Mouse (Mus musculus) stomach, postnatal 0 days (tissue): ENCODE data around the gene Colq. TPM values are rescaled to one million over a fixed set of nuclear protein-coding genes. Genes with fewer than 3 reads are reported as not detected.

Source experiments
- ATAC-seq: fragments of 200-750 bp; cut with Nextera tagmentation; 2 replicates; pipeline ENCODE4 v1.8.0; 2017; ENCODE audit not compliant: low FRiP score, low TSS enrichment
- DNase-seq: peaks from one replicate; pipeline ENCODE4 v3.0.0-alpha.2; 2016; ENCODE audit warnings: low spot score
- H3K27ac ChIP-seq: fragments of 300-500 bp; sonication (generic); replicated peaks from 2 replicates; pipeline ENCODE4 v1.5.1; 2014; ENCODE audit warnings: mild to moderate bottlenecking, control low read depth
- H3K27me3 ChIP-seq: fragments of 300-500 bp; sonication (generic); 2 replicates; pipeline ENCODE4 v1.6.1; 2014; ENCODE audit warnings: low read length; ENCODE audit not compliant: control insufficient read depth, insufficient read depth
- H3K36me3 ChIP-seq: fragments of 300-500 bp; sonication (generic); 2 replicates; pipeline ENCODE4 v1.6.1; 2014; ENCODE audit warnings: low read length, mixed read lengths; ENCODE audit not compliant: control insufficient read depth, insufficient read depth
- H3K4me1 ChIP-seq: fragments of 300-500 bp; sonication (generic); replicated peaks from 2 replicates; pipeline ENCODE4 v1.6.1; 2014; ENCODE audit warnings: antibody characterized with exemption; ENCODE audit not compliant: control insufficient read depth, insufficient read depth
- H3K4me2 ChIP-seq: fragments of 300-500 bp; sonication (generic); replicated peaks from 2 replicates; pipeline ENCODE4 v1.6.1; 2014; ENCODE audit warnings: low read depth, mild to moderate bottlenecking, control low read depth, moderate library complexity
- H3K4me3 ChIP-seq: fragments of 300-500 bp; sonication (generic); 2 replicates; pipeline ENCODE4 v1.5.1; 2014; ENCODE audit warnings: low read depth, low read length, control low read depth
- H3K9ac ChIP-seq: fragments of 300-500 bp; sonication (generic); 2 replicates; pipeline ENCODE4 v1.6.1; 2014; ENCODE audit warnings: mild to moderate bottlenecking, low read length, control low read depth, mixed read lengths
- H3K9me3 ChIP-seq: fragments of 300-500 bp; sonication (generic); 2 replicates; pipeline ENCODE4 v1.6.1; 2016; ENCODE audit warnings: low read length; ENCODE audit not compliant: control insufficient read depth
- CTCF ChIP-seq: IDR thresholded peaks from 2 replicates; pipeline ENCODE4 v1.5.1; 2016; ENCODE audit warnings: antibody characterized with exemption, low read depth, mild to moderate bottlenecking, moderate library complexity
- EP300 ChIP-seq: optimal IDR thresholded peaks from 2 replicates; pipeline ENCODE3; 2016; ENCODE audit warnings: antibody characterized with exemption
- WGBS: fragments of 180-500 bp; shearing (Covaris S2); extraction: QIAGEN DNeasy Blood & Tissue Kit; methylation state at CpG from one replicate; pipeline ENCODE4 v1.1.7; 2014; 5-methylcytosine and 5-hydroxymethylcytosine counted together
- polyA plus RNA-seq: library from polyadenylated mRNA; unstranded; fragments of >200 nt; fragmentation: Nextera tagmentation; extraction: Ambion mirVana; gene quantifications from 2 replicates; pipeline ENCODE4 v1.2.1, GENCODE M21; 2015

Colq gene
- polyA plus RNA-seq, 1 experiment from 2014 or later, result 0.91 TPM

- under 1% methylated on average over 49 of the region's 49 CpGs for WGBS
- ATAC-seq (peak; percentile 95), DNase-seq (peak; percentile 94)
- Histone ChIP-seq H3K4me1 (peaks cover 7% of the 10 kb centered on the region; the same call in 1 of the 2 replicates), H3K9me3 (no peaks in the 10 kb centered on the region), H3K27me3 (no peaks in the 10 kb centered on the region), H3K9ac (peak within 1 kb of the TSS; percentile 93), H3K36me3 (peaks cover 4% of the 10 kb centered on the region; the same call in 1 of the 2 replicates), H3K4me2 (peak within 1 kb of the TSS; percentile 86), H3K27ac (peak within 1 kb of the TSS; percentile 93), H3K4me3 (peak within 1 kb of the TSS; percentile 86)
- peak; percentile 27; the same call in 1 of the 2 replicates for TF ChIP-seq CTCF
- no peak for TF ChIP-seq EP300
Measured at GRCm38 (mm10) chr14:31494975-31495455, 96.1 kb downstream of the Colq start, which contains the start of gene Mettl6. Gene Mettl6, minus strand, starts transcription at chr14:31495040.

GRCm38 (mm10) chr14:31494349-31494974 is 96.7 kb downstream of the Colq start, which contains the start of gene Eaf1:
Gene Eaf1, plus strand, starts transcription at chr14:31494399.
- Histone ChIP-seq H3K27ac (peak within 1 kb of the TSS; percentile 93), H3K36me3 (0 out of 2 replicates have a peak, but pooled peaks cover under 1% of the 10 kb centered on the region), H3K4me2 (peak within 1 kb of the TSS; percentile 86), H3K27me3 (no peaks in the 10 kb centered on the region), H3K9me3 (no peaks in the 10 kb centered on the region), H3K9ac (peak within 1 kb of the TSS; percentile 93), H3K4me3 (peak within 1 kb of the TSS; percentile 86), H3K4me1 (peaks cover 7% of the 10 kb centered on the region; the same call in 1 of the 2 replicates)
- ATAC-seq (peak; percentile 58), DNase-seq (peak; percentile 69)
- under 1% methylated on average over 37 of the region's 37 CpGs for WGBS
- TF ChIP-seq CTCF (no peak), EP300 (no peak)

- H3K9ac ChIP-seq, result peak overlapping the region; percentile 93
- H3K4me2 ChIP-seq, result peak overlapping the region; percentile 86
- H3K4me1 ChIP-seq, result peaks cover 7% of the 10 kb centered on the region; the same call in 1 of the 2 replicates
- H3K27ac ChIP-seq, result no peak overlapping the region
- no peak for ATAC-seq
- H3K36me3 ChIP-seq, result peaks cover 4% of the 10 kb centered on the region; the same call in 1 of the 2 replicates
- 30% methylated on average over 9 of the region's 9 CpGs for WGBS
- H3K4me3 ChIP-seq, result peak overlapping the region; percentile 86
- H3K27me3 ChIP-seq, result no peaks in the 10 kb centered on the region
- H3K9me3 ChIP-seq, result no peaks in the 10 kb centered on the region
- no peak for TF ChIP-seq EP300
- no peak for TF ChIP-seq CTCF
- DNase-seq, result no peak
Measured at GRCm38 (mm10) chr14:31493901-31494300, 97.2 kb downstream of the Colq start.

GRCm38 (mm10) chr14:31488055-31488454 is 103.1 kb downstream of the Colq start:
- DNase-seq (no peak), ATAC-seq (no peak)
- WGBS, result 85% methylated on average over 6 of the region's 6 CpGs
- Histone ChIP-seq H3K9me3 (no peaks in the 10 kb centered on the region), H3K36me3 (peaks cover 31% of the 10 kb centered on the region), H3K4me2 (no peak overlapping the region), H3K27ac (no peak overlapping the region), H3K9ac (no peak overlapping the region), H3K27me3 (no peaks in the 10 kb centered on the region), H3K4me3 (no peak overlapping the region), H3K4me1 (no peaks in the 10 kb centered on the region)
- no peak for TF ChIP-seq CTCF
- no peak for TF ChIP-seq EP300

GRCm38 (mm10) chr14:31486465-31486864 is 104.7 kb downstream of the Colq start:
- Histone ChIP-seq H3K27me3 (no peaks in the 10 kb centered on the region), H3K4me2 (no peak overlapping the region), H3K9ac (no peak overlapping the region), H3K4me1 (no peaks in the 10 kb centered on the region), H3K4me3 (no peak overlapping the region), H3K36me3 (peaks cover 40% of the 10 kb centered on the region), H3K9me3 (no peaks in the 10 kb centered on the region), H3K27ac (no peak overlapping the region)
- DNase-seq (no peak), ATAC-seq (no peak)
- peak; percentile 24; the same call in 1 of the 2 replicates for TF ChIP-seq CTCF
- TF ChIP-seq EP300, result no peak
- whole genome bisulfite sequencing, result 69% methylated on average over 4 of the region's 4 CpGs

- Histone ChIP-seq H3K4me2 (no peak overlapping the region), H3K36me3 (peaks cover 42% of the 10 kb centered on the region), H3K9me3 (no peaks in the 10 kb centered on the region), H3K4me1 (no peaks in the 10 kb centered on the region), H3K27ac (no peak overlapping the region), H3K9ac (no peak overlapping the region), H3K4me3 (no peak overlapping the region), H3K27me3 (no peaks in the 10 kb centered on the region)
- ATAC-seq (no peak), DNase-seq (no peak)
- TF ChIP-seq CTCF (no peak), EP300 (no peak)
- 85% methylated on average over 5 of the region's 5 CpGs for WGBS
Measured at GRCm38 (mm10) chr14:31482417-31482816, 108.7 kb downstream of the Colq start.
